Mouse (Mus musculus) brown adipose tissue, adult 24 weeks (tissue): ENCODE results near the gene Thrsp. TPM values are rescaled to one million over a fixed set of nuclear protein-coding genes. Genes with fewer than 3 reads are reported as not detected.
A peak's percentile ranks its signal among the peaks of the same experiment; 100 is the strongest.

Experiments
- H3K27ac ChIP-seq: fragments of 200-500 bp; replicated peaks from 2 replicates; pipeline ENCODE4 v1.5.1; 2012; ENCODE audit warnings: low read depth, mild to moderate bottlenecking, low read length
- H3K4me1 ChIP-seq: fragments of 200-500 bp; 2 replicates; pipeline ENCODE4 v1.6.1; 2012; ENCODE audit warnings: low read length, mixed read lengths; ENCODE audit not compliant: control insufficient read depth, insufficient read depth, insufficient read length
- H3K4me3 ChIP-seq: fragments of 200-500 bp; 2 replicates; pipeline ENCODE4 v1.5.1; 2012; ENCODE audit warnings: low read depth, mild to moderate bottlenecking, low read length, moderate library complexity; ENCODE audit not compliant: insufficient read depth
- polyA plus RNA-seq: library from polyadenylated mRNA; stranded (reverse); fragments of >200 nt; gene quantifications from 2 replicates; pipeline ENCODE4 v1.2.4, GENCODE M21; 2012; ENCODE audit not compliant: missing spikeins, insufficient read depth, insufficient read length

Thrsp gene
- polyA plus RNA-seq, 1 experiment, result 5,792 TPM

- no peak overlapping the region for H3K27ac ChIP-seq
- H3K4me1 ChIP-seq, result no peaks in the 10 kb centered on the region
- H3K4me3 ChIP-seq, result no peak overlapping the region
Observed at GRCm38 (mm10) chr7:97426566-97426965, 9.0 kb upstream of the Thrsp start.

GRCm38 (mm10) chr7:97424621-97425245 lies 7.2 kb upstream of the Thrsp start:
- no peak overlapping the region for H3K4me3 ChIP-seq
- H3K4me1 ChIP-seq, result 0 out of 2 replicates have a peak, but pooled peaks cover 2% of the 10 kb centered on the region
- H3K27ac ChIP-seq, result no peak overlapping the region

GRCm38 (mm10) chr7:97423754-97424153 lies 6.2 kb upstream of the Thrsp start:
- peaks cover 9% of the 10 kb centered on the region; the same call in 1 of the 2 replicates for H3K4me1 ChIP-seq
- no peak overlapping the region for H3K4me3 ChIP-seq
- H3K27ac ChIP-seq, result no peak overlapping the region

GRCm38 (mm10) chr7:97420958-97421651 lies 3.6 kb upstream of the Thrsp start:
- peak overlapping the region; percentile 54 for H3K27ac ChIP-seq
- no peak overlapping the region for H3K4me3 ChIP-seq
- H3K4me1 ChIP-seq, result peaks cover 11% of the 10 kb centered on the region; the same call in 1 of the 2 replicates

- Histone ChIP-seq H3K4me1 (peaks cover 11% of the 10 kb centered on the region; the same call in 1 of the 2 replicates), H3K27ac (peak overlapping the region; percentile 54), H3K4me3 (no peak overlapping the region)
Observed at GRCm38 (mm10) chr7:97420406-97420805, 2.9 kb upstream of the Thrsp start.

- Histone ChIP-seq H3K4me1 (peaks cover 13% of the 10 kb centered on the region; the same call in 1 of the 2 replicates), H3K27ac (peak overlapping the region; percentile 57), H3K4me3 (no peak overlapping the region)
Observed at GRCm38 (mm10) chr7:97419163-97419562, 1.6 kb upstream of the Thrsp start.

GRCm38 (mm10) chr7:97418717-97419116 lies 1.2 kb upstream of the Thrsp start:
- H3K4me1 ChIP-seq, result peaks cover 16% of the 10 kb centered on the region; the same call in 1 of the 2 replicates
- no peak overlapping the region for H3K4me3 ChIP-seq
- H3K27ac ChIP-seq, result peak overlapping the region; percentile 57; the same call in 1 of the 2 replicates

DNA sequence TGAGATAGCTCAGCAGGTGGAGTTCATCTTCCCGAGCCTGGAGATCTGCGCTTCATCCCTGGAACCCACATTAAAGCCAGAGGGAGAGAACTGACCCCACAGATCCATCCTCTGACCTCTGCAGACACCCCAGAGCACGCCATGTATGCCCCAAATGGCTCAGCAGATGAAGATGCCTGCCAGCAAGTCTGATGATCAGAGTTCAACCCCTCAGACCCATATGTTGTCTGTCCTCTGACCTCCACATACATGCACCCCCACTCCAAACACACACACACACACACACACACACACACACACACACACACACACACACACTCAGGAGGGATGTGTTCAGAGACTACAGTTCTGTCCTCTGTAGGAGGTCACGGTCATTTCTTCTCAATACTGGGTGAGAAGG lies 1.1 kb downstream of the Thrsp start:
- peak overlapping the region; percentile 88 for H3K27ac ChIP-seq
- H3K4me3 ChIP-seq, result peak overlapping the region; percentile 67

GRCm38 (mm10) chr7:97414915-97415687 lies 2.4 kb downstream of the Thrsp start:
- peak overlapping the region; percentile 88 for H3K27ac ChIP-seq
- peak overlapping the region; percentile 67 for H3K4me3 ChIP-seq
- H3K4me1 ChIP-seq, result peaks cover 18% of the 10 kb centered on the region

More for the DNA sequence above, 1.1 kb downstream of the Thrsp start:
- peaks cover 18% of the 10 kb centered on the region for H3K4me1 ChIP-seq

DNA sequence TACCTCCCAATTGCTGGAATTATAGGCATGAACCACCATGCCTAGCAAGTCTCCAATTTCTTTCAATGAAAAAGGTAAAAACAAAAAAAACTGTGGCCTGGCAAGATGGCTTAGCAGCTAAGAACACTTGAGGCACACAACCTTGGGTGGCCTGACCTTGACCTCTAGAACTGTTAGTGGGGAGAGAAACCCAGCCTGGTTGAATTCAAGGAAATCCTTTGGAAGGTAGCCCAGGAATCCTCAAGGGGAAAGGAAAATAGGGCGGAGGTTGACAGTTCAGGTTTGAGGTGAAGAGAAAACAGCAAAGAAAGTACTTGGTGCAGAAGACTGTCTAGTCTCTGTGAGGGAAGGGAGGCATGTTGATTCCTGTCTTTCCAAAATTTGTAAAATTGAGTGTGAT lies 3.1 kb downstream of the Thrsp start:
- Histone ChIP-seq H3K27ac (peak overlapping the region; percentile 76), H3K4me3 (peak overlapping the region; percentile 67), H3K4me1 (peaks cover 14% of the 10 kb centered on the region)

- Histone ChIP-seq H3K4me1 (peaks cover 9% of the 10 kb centered on the region), H3K4me3 (peak overlapping the region; percentile 20), H3K27ac (peak overlapping the region; percentile 76)
Observed at GRCm38 (mm10) chr7:97413981-97414380, 3.5 kb downstream of the Thrsp start.

DNA sequence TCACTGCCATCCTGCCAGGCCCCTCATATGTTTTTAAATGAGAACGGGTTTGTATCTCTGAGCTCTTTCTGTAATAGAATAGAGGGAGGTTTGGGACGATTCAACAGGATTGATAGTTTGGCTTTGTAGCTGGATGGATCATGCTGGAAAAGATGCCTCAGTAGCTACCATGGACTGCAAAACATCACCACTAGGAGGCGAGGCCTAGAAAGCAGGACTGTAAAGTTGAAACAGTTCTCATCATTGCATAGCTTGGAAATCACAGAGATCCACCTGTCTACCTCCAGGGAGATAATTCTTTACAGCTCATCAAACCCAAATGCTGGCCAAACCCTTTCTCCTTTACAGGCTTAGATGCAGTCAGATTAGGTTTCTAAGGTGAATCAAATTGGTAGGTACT lies 6.0 kb downstream of the Thrsp start:
- Histone ChIP-seq H3K27ac (no peak overlapping the region), H3K4me1 (peaks cover 6% of the 10 kb centered on the region), H3K4me3 (no peak overlapping the region)

- Histone ChIP-seq H3K4me3 (no peak overlapping the region), H3K4me1 (peaks cover 6% of the 10 kb centered on the region)
Observed at GRCm38 (mm10) chr7:97411106-97411505, 6.4 kb downstream of the Thrsp start.

DNA sequence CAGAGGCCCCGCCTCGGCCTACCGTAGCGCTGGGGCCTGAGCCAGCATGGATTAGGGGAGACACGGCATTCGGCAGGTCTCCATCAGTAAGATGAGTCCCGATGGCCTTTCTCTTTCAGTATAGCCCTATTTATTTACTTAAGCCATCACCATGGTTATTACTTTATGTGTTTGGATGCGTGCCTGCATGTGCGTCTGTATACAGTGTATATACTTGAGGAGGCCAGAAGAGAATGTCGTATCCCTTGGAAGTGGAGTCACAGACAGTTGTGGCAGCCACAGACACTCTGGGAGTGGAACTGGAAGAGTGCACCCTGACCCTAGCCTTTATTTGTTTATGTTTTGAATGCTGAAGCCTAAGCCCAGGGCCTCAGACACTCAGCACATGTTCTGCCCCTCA lies 10.4 kb downstream of the Thrsp start:
- Histone ChIP-seq H3K27ac (no peak overlapping the region), H3K4me3 (no peak overlapping the region), H3K4me1 (peaks cover 10% of the 10 kb centered on the region)

More at GRCm38 (mm10) chr7:97411106-97411505, 6.4 kb downstream of the Thrsp start:
- no peak overlapping the region for H3K27ac ChIP-seq
